Mouse (Mus musculus) CH12.LX (cell line): ENCODE measurements around the gene Lcn12. TPM values are rescaled to one million over a fixed set of nuclear protein-coding genes. Genes with fewer than 3 reads are reported as not detected.

Source experiments
- DNase-seq: peaks from one replicate; pipeline ENCODE4 v3.0.0-alpha.2; 2013; ENCODE audit errors: extremely low read depth
- H3K27ac ChIP-seq: 2 replicates; pipeline ENCODE4 v1.5.1; 2012; ENCODE audit warnings: low read depth, mild to moderate bottlenecking, control low read depth, moderate library complexity; ENCODE audit not compliant: insufficient read depth
- H3K27me3 ChIP-seq: replicated peaks from 2 replicates; pipeline ENCODE3; 2012; ENCODE audit warnings: inconsistent platforms
- H3K36me3 ChIP-seq, 2 experiments: replicated peaks in 1 of 2; 2 replicates each; pipeline versions ENCODE3 to v1.6.1; 2012; ENCODE audit warnings: inconsistent platforms in 1 of 2, low read length in 1 of 2, mild to moderate bottlenecking in 1 of 2, mixed read lengths in 1 of 2, moderate library complexity in 1 of 2; ENCODE audit not compliant: control insufficient read depth in 1 of 2, insufficient read depth in 1 of 2
- H3K4me1 ChIP-seq, 2 experiments: 2 replicates each; pipeline ENCODE4 v1.6.1; 2012; ENCODE audit warnings: inconsistent platforms in 1 of 2, moderate library complexity in 1 of 2; ENCODE audit not compliant: insufficient read depth in 2 of 2, control insufficient read depth in 1 of 2
- H3K4me2 ChIP-seq: 2 replicates; pipeline ENCODE4 v1.6.1; 2012; ENCODE audit warnings: low read depth, mild to moderate bottlenecking, control low read depth; ENCODE audit not compliant: poor library complexity, insufficient read depth, severe bottlenecking
- H3K4me3 ChIP-seq, 3 experiments: fragments of 150-350 bp in 1 of 3; sonication (generic) in 1 of 3; replicated peaks in 1 of 3; 2 replicates each; pipeline versions ENCODE3 to v1.5.1; 2011 to 2012; ENCODE audit warnings: low read depth in 2 of 3, low read length in 2 of 3, mild to moderate bottlenecking in 2 of 3, moderate library complexity in 2 of 3, control low read depth in 1 of 3, improper control_type of control experiment in 1 of 3, inconsistent platforms in 1 of 3, mixed read lengths in 1 of 3; ENCODE audit not compliant: poor library complexity in 1 of 3
- H3K79me2 ChIP-seq: replicated peaks from 2 replicates; pipeline ENCODE4 v1.6.1; 2012; ENCODE audit warnings: mild to moderate bottlenecking, moderate library complexity; ENCODE audit not compliant: control insufficient read depth, poor library complexity, insufficient read depth, severe bottlenecking; ENCODE audit errors: extremely low read depth
- H3K9ac ChIP-seq: 2 replicates; pipeline ENCODE4 v1.6.1; 2012; ENCODE audit warnings: low read depth, mild to moderate bottlenecking, control low read depth, moderate library complexity; ENCODE audit not compliant: insufficient read depth
- H3K9me3 ChIP-seq: replicated peaks from 2 replicates; pipeline ENCODE3; 2012; ENCODE audit warnings: low read length, inconsistent platforms, mixed read lengths
- CHD2 ChIP-seq: IDR thresholded peaks from 2 replicates; pipeline ENCODE4 v1.6.1; 2011; ENCODE audit warnings: low read length, improper control_type of control experiment
- CTCF ChIP-seq, 2 experiments: IDR thresholded peaks in 1 of 2; conservative IDR thresholded peaks in 1 of 2; 2 replicates each; pipeline ENCODE4 v1.5.1; 2011 to 2012; ENCODE audit warnings: low read depth in 2 of 2, low read length in 2 of 2, improper control_type of control experiment in 1 of 2, inconsistent platforms in 1 of 2, mild to moderate bottlenecking in 1 of 2, moderate library complexity in 1 of 2
- ELF1 ChIP-seq: IDR thresholded peaks from 2 replicates; pipeline ENCODE4 v1.6.1; 2014; ENCODE audit warnings: low read depth, mild to moderate bottlenecking, inconsistent platforms, low read length, improper control_type of control experiment
- EP300 ChIP-seq: IDR thresholded peaks from 2 replicates; pipeline ENCODE4 v1.6.1; 2011; ENCODE audit warnings: low read length, improper control_type of control experiment
- ETS1 ChIP-seq: conservative IDR thresholded peaks from 2 replicates; pipeline ENCODE4 v1.6.1; 2012; ENCODE audit warnings: low read depth, mild to moderate bottlenecking, inconsistent platforms, low read length, improper control_type of control experiment, moderate library complexity
- GABPA ChIP-seq: IDR thresholded peaks from 2 replicates; pipeline ENCODE4 v1.6.1; 2012; ENCODE audit warnings: low read depth, low read length, improper control_type of control experiment, inconsistent platforms; ENCODE audit not compliant: insufficient replicate concordance
- HCFC1 ChIP-seq: IDR thresholded peaks from 2 replicates; pipeline ENCODE4 v1.6.1; 2012; ENCODE audit warnings: low read depth, mild to moderate bottlenecking, inconsistent platforms, low read length, improper control_type of control experiment
- KAT2A ChIP-seq: IDR thresholded peaks from 2 replicates; pipeline ENCODE4 v1.6.1; 2012; ENCODE audit warnings: low read length, improper control_type of control experiment, inconsistent platforms; ENCODE audit not compliant: insufficient replicate concordance
- MAX ChIP-seq: IDR thresholded peaks from 2 replicates; pipeline ENCODE4 v1.6.1; 2011; ENCODE audit warnings: low read length, improper control_type of control experiment
- MAZ ChIP-seq: IDR thresholded peaks from 2 replicates; pipeline ENCODE4 v1.6.1; 2012; ENCODE audit warnings: low read depth, mild to moderate bottlenecking, inconsistent platforms, low read length, improper control_type of control experiment, moderate library complexity
- MEF2A ChIP-seq: IDR thresholded peaks from 2 replicates; pipeline ENCODE4 v1.6.1; 2014; ENCODE audit warnings: low read depth, mild to moderate bottlenecking, inconsistent platforms, low read length, improper control_type of control experiment, borderline replicate concordance
- MYC ChIP-seq: IDR thresholded peaks from 2 replicates; pipeline ENCODE4 v1.6.1; 2011; ENCODE audit warnings: low read depth, mild to moderate bottlenecking, improper control_type of control experiment, low read length
- NELFE ChIP-seq: IDR thresholded peaks from 2 replicates; pipeline ENCODE4 v1.6.1; 2011; ENCODE audit warnings: low read depth, low read length, improper control_type of control experiment
- PAX5 ChIP-seq: IDR thresholded peaks from 2 replicates; pipeline ENCODE4 v1.6.1; 2012; ENCODE audit warnings: low read length, inconsistent platforms, mixed read lengths
- POLR2A ChIP-seq: IDR thresholded peaks from 2 replicates; pipeline ENCODE4 v1.6.1; 2011; ENCODE audit warnings: low read depth, mild to moderate bottlenecking, improper control_type of control experiment, low read length
- RAD21 ChIP-seq: IDR thresholded peaks from 2 replicates; pipeline ENCODE4 v1.6.1; 2011; ENCODE audit warnings: low read depth, mild to moderate bottlenecking, low read length, improper control_type of control experiment, moderate library complexity
- SIN3A ChIP-seq: IDR thresholded peaks from 2 replicates; pipeline ENCODE4 v1.6.1; 2012; ENCODE audit warnings: low read length, improper control_type of control experiment, inconsistent platforms
- TBP ChIP-seq: conservative IDR thresholded peaks from 2 replicates; pipeline ENCODE4 v1.6.1; 2011; ENCODE audit warnings: low read depth, low read length, improper control_type of control experiment
- TCF12 ChIP-seq: IDR thresholded peaks from 2 replicates; pipeline ENCODE4 v1.6.1; 2014; ENCODE audit warnings: low read depth, mild to moderate bottlenecking, inconsistent platforms, low read length, improper control_type of control experiment
- UBTF ChIP-seq: IDR thresholded peaks from 2 replicates; pipeline ENCODE4 v1.6.1; 2012; ENCODE audit warnings: low read depth, mild to moderate bottlenecking, inconsistent platforms, low read length, improper control_type of control experiment, moderate library complexity
- ZC3H11A ChIP-seq: IDR thresholded peaks from 2 replicates; pipeline ENCODE4 v1.6.1; 2012; ENCODE audit warnings: low read depth, mild to moderate bottlenecking, inconsistent platforms, low read length, improper control_type of control experiment
- ZKSCAN1 ChIP-seq: IDR thresholded peaks from 2 replicates; pipeline ENCODE4 v1.6.1; 2012; ENCODE audit warnings: low read depth, inconsistent platforms, low read length, improper control_type of control experiment, borderline replicate concordance
- ZMIZ1 ChIP-seq: IDR thresholded peaks from 2 replicates; pipeline ENCODE4 v1.6.1; 2012; ENCODE audit warnings: low read depth, mild to moderate bottlenecking, inconsistent platforms, low read length, improper control_type of control experiment
- ZNF384 ChIP-seq: IDR thresholded peaks from 2 replicates; pipeline ENCODE4 v1.6.1; 2012; ENCODE audit warnings: low read depth, low read length, improper control_type of control experiment, inconsistent platforms
- dilution Hi-C: fragments of 300-500 bp; cut with MboI; formaldehyde crosslinking; loops from 2 replicates; pipeline ENCODE4 v1.14.3; 2020; ENCODE audit warnings: low sequenced_read_pairs; ENCODE audit not compliant: extremely low pct_unique_long_range_greater_than_20kb, extremely low pct_ligation_motif_present
- in situ Hi-C: fragments of 300-500 bp; cut with MboI; formaldehyde crosslinking; loops from 3 replicates; pipeline ENCODE4 v1.14.3; 2019; ENCODE audit warnings: low sequenced_read_pairs, low pct_ligation_motif_present, low pct_unique_long_range_greater_than_20kb, mixed read lengths
- polyA plus RNA-seq: library from polyadenylated mRNA; unstranded; fragments of >175 nt; gene quantifications from 2 replicates; pipeline ENCODE4 v1.2.1, GENCODE M21; 2012; ENCODE audit warnings: low read depth; ENCODE audit not compliant: insufficient read length
- total RNA-seq, 2 experiments: library from RNA; depleted of rRNA; stranded (reverse); fragments of 300-350 nt in 1 of 2; fragments of >200 nt in 1 of 2; gene quantifications; 2 replicates each; pipeline ENCODE4 v1.2.3; 2012 to 2014

Gene Lcn12
- total and polyA plus RNA-seq, 3 experiments, result not detected

DNA sequence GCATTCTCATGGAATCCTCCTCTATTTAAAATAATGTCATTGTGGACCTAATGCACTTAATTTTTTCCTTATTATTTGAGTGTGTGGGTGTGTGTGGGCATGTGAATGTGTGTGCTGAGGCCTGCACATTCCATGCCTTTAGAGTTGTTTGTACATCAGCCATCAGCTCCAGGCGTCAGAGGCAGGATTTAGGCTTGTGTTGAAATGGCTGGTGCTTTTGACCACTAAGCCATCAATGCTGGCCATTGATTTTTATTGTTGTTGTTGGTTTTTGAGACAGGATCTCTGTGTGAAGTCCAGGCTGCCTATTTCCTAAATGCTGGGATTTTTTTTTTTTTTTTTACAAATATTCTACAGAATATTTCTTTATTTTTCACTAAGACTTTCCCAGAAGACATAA is 40.8 kb downstream of the Lcn12 start:
- dilution Hi-C loops, result no loop called here
- no peak overlapping the region for H3K27ac ChIP-seq
- DNase-seq, result no peak
- no peak overlapping the region for H3K4me3 ChIP-seq
- H3K27me3 ChIP-seq, result no peaks in the 10 kb centered on the region
- in situ Hi-C loops, result no loop called here
- peaks cover 0 to 7% of the 10 kb centered on the region in 2 experiments; a peak in 2 of 4 replicates for H3K4me1 ChIP-seq
- TF ChIP-seq MAZ (no peak), SIN3A (no peak), CTCF (conservative IDR thresholded peaks at IDR 0.05 in 1 of 2, IDR thresholded peaks at IDR 0.05 in 1 of 2; ENCODE audit: low read depth in 2 of 2, low read length in 2 of 2) (no peak), KAT2A (no peak), ZC3H11A (no peak), MEF2A (no peak), MYC (no peak)
- no peak overlapping the region for H3K9ac ChIP-seq
- no peak overlapping the region for H3K4me2 ChIP-seq
- H3K36me3 ChIP-seq, result peaks cover 8 to 25% of the 10 kb centered on the region in 2 experiments
- no peaks in the 10 kb centered on the region for H3K9me3 ChIP-seq
- H3K79me2 ChIP-seq, result no peaks in the 10 kb centered on the region

DNA sequence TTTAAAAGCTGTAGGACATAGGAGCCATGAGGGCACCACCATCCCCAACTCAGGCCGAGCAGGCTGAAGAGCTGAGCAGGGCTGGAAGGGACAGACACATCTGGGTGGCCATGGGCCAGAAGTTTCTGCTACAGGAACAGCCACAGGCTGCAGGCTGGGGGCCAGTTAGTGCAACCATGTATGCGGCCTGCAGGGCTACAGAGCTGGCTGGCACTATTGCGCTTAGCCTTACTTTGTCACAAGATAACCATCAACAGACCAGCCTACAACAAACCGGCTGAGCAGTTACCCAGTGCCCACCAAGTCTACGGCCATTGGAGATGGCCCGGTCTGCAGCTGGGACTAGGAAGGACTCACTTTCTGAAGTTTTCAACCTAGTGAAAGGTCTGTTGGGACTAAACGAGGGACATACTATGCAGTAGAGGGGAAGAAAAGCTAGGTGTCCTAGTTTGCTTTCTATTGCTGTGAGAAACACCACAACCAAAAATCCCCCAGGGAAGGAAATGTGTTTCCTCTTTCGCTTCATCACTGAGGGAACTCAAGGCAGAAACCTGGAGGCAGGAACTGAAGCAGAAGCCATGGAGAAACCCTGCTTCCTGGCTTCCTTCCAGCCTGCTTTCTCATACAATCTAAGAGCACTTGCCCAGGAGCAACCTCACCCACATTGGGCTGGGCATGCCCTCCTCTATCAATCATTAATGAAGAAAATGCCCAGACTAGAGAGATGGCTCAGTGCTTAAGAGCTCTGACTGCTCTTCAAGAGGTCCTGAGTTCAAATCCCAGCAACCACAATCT is 42.7 kb downstream of the Lcn12 start:
- no peaks in the 10 kb centered on the region for H3K9me3 ChIP-seq
- no peaks in the 10 kb centered on the region for H3K79me2 ChIP-seq
- no peak overlapping the region for H3K4me3 ChIP-seq
- no peak overlapping the region for H3K9ac ChIP-seq
- DNase-seq, result no peak
- no peak overlapping the region for H3K4me2 ChIP-seq
- H3K36me3 ChIP-seq, result peaks cover 23 to 34% of the 10 kb centered on the region in 2 experiments
- no peak overlapping the region for H3K27ac ChIP-seq
- in situ Hi-C loops (no loop called here), dilution Hi-C loops (no loop called here)
- TF ChIP-seq ZNF384 (no peak), RAD21 (peak; percentile 5), CTCF (conservative IDR thresholded peaks at IDR 0.05 in 1 of 2, IDR thresholded peaks at IDR 0.05 in 1 of 2; ENCODE audit: low read depth in 2 of 2, low read length in 2 of 2) (peak in 1 of 2 experiments; percentile 10; a peak in 1 of 4 replicates), KAT2A (no peak)
- peaks cover 0 to 7% of the 10 kb centered on the region in 2 experiments; a peak in 2 of 4 replicates for H3K4me1 ChIP-seq
- no peaks in the 10 kb centered on the region for H3K27me3 ChIP-seq

DNA sequence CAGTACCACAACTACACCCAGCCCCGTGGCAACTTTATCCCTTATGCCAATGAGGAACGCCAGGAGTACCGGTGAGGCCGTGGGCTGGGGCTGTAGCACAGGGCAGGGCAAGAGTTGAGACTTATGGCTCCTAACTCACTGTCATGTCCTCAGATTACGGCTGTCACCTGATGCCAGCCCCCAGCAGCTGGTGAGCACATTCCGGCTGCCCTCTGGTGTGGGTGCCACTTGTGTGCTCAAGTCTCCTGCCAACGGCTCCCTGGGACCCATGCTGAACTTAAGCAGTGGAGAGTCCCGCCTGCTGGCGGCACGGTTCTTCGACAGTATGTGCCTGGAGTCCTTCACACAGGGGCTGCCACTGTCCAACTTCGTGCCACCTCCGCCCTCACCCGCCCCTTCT is 51.0 kb downstream of the Lcn12 start:
- dilution Hi-C loops, result no loop called here
- no peak for DNase-seq
- H3K9ac ChIP-seq, result no peak overlapping the region
- no peaks in the 10 kb centered on the region for H3K27me3 ChIP-seq
- H3K9me3 ChIP-seq, result no peaks in the 10 kb centered on the region
- no peak overlapping the region for H3K4me2 ChIP-seq
- H3K4me3 ChIP-seq, result no peak overlapping the region
- in situ Hi-C loops, result no loop called here
- no peak overlapping the region for H3K27ac ChIP-seq
- H3K36me3 ChIP-seq, result peaks cover 90 to 98% of the 10 kb centered on the region in 2 experiments
- H3K4me1 ChIP-seq, result no peaks in the 10 kb centered on the region
- no peaks in the 10 kb centered on the region for H3K79me2 ChIP-seq
- TF ChIP-seq ZNF384 (no peak), ELF1 (no peak), TCF12 (no peak), TBP (no peak), NELFE (no peak), MEF2A (no peak), POLR2A (no peak), GABPA (no peak), ZKSCAN1 (no peak), ETS1 (no peak), MYC (no peak), EP300 (no peak), CHD2 (no peak), PAX5 (no peak), MAX (no peak), UBTF (no peak), ZMIZ1 (no peak), HCFC1 (no peak), RAD21 (no peak)
